ENCODE assay signal across 17 mouse cellular contexts in the genomic region with DNA sequence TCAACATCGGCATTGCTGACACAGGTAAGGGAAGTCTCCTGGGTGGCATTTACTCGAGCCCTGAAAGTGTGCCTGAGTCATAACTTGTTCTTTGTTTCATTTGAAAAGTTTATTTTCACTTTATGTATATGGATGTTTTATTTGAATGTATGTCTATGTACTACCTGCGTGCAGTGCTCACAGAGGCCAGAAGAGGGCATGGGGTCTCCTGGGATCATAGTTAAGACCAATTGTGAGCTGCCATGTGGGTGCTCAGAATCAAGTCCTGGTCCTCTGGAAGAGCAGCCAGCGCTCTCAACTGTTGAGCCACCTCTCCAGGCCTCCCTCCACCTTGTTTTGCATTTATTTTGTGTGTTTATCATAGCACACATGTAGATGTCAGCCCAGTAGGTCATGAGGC. TPM values are rescaled to one million over a fixed set of nuclear protein-coding genes. Genes with fewer than 3 reads are reported as not detected.
DNase-seq lines count a peak whose midpoint lies in the region; ATAC-seq and TF ChIP-seq lines count a peak whose summit lies in the region.
"Had no signal": no experiment of that assay in that cellular context is flagged by ENCODE, and none has a peak within 500 bp of the region (broad histone marks: within the 10 kb centered on the region; RNA-seq: fewer than 3 reads in every experiment).

No protein-coding gene starts in this region.

- 97% methylated on average over 4 of the region's 4 CpGs for WGBS in hindbrain, postnatal 0 days
- WGBS in hindbrain, embryonic 11.5 days, result 97% methylated on average over 4 of the region's 4 CpGs
- 92% methylated on average over 4 of the region's 4 CpGs for WGBS in liver, postnatal 0 days (ENCODE audit: insufficient replicate concordance)
- WGBS in liver, embryonic 12.5 days (ENCODE audit: insufficient replicate concordance), result 86% methylated on average over 4 of the region's 4 CpGs

- no peak overlapping the region for H3K9ac ChIP-seq in hindbrain, postnatal 0 days (replicated peaks; ENCODE audit: low read length)
- no peak overlapping the region for H3K9ac ChIP-seq in hindbrain, embryonic 11.5 days (ENCODE audit: low read depth, low read length)
- no peak overlapping the region for H3K9ac ChIP-seq in liver, postnatal 0 days (replicated peaks)
- no peak overlapping the region for H3K9ac ChIP-seq in liver, embryonic 12.5 days
- H3K9ac ChIP-seq: heart, embryonic 15.5 days; neural tube, embryonic 12.5 days had no signal

- H3K9me3 ChIP-seq in hindbrain, postnatal 0 days (ENCODE audit: low read length), result no peaks in the 10 kb centered on the region
- H3K9me3 ChIP-seq in hindbrain, embryonic 11.5 days (ENCODE audit: control insufficient read depth, low read length), result no peaks in the 10 kb centered on the region
- no peaks in the 10 kb centered on the region for H3K9me3 ChIP-seq in liver, postnatal 0 days (ENCODE audit: low read length)
- no peaks in the 10 kb centered on the region for H3K9me3 ChIP-seq in liver, embryonic 12.5 days (replicated peaks)
- H3K9me3 ChIP-seq in E14TG2a.4 (ENCODE audit: low read length), result no peaks in the 10 kb centered on the region
- H3K9me3 ChIP-seq: heart, embryonic 15.5 days; hindbrain, embryonic 10.5 days; neural tube, embryonic 12.5 days had no signal

- peak; percentile 30 for TF ChIP-seq CTCF in hindbrain, postnatal 0 days (IDR thresholded peaks at IDR 0.05; ENCODE audit: low read depth)
- peak; percentile 42 for TF ChIP-seq CTCF in liver, postnatal 0 days (IDR thresholded peaks at IDR 0.05; ENCODE audit: low read depth)
- peak; percentile 51 for TF ChIP-seq CTCF in E14TG2a.4 (conservative IDR thresholded peaks at IDR 0.05; ENCODE audit: low read length)

- no peak overlapping the region for H3K27ac ChIP-seq in hindbrain, postnatal 0 days
- H3K27ac ChIP-seq in hindbrain, embryonic 11.5 days (ENCODE audit: low read depth, low read length), result no peak overlapping the region
- H3K27ac ChIP-seq in liver, postnatal 0 days (ENCODE audit: low read depth), result no peak overlapping the region
- H3K27ac ChIP-seq in liver, embryonic 12.5 days, result no peak overlapping the region
- H3K27ac ChIP-seq: heart, embryonic 15.5 days; hindbrain, embryonic 10.5 days; neural tube, embryonic 12.5 days had no signal

- H3K27me3 ChIP-seq in hindbrain, postnatal 0 days (ENCODE audit: insufficient read depth, low read length), result no peaks in the 10 kb centered on the region
- no peaks in the 10 kb centered on the region for H3K27me3 ChIP-seq in hindbrain, embryonic 11.5 days (ENCODE audit: control insufficient read depth, insufficient read depth, low read length)
- H3K27me3 ChIP-seq in liver, postnatal 0 days (ENCODE audit: insufficient read depth, low read length), result no peaks in the 10 kb centered on the region
- H3K27me3 ChIP-seq in liver, embryonic 12.5 days (replicated peaks), result no peaks in the 10 kb centered on the region
- H3K27me3 ChIP-seq in E14TG2a.4 (ENCODE audit: insufficient read depth, low read length), result no peaks in the 10 kb centered on the region
- H3K27me3 ChIP-seq: heart, embryonic 15.5 days; neural tube, embryonic 12.5 days had no signal

- no peak overlapping the region for H3K4me2 ChIP-seq in hindbrain, postnatal 0 days (ENCODE audit: low read depth, low read length)
- no peak overlapping the region for H3K4me2 ChIP-seq in hindbrain, embryonic 11.5 days (replicated peaks; ENCODE audit: low read depth, low read length)
- no peak overlapping the region for H3K4me2 ChIP-seq in liver, postnatal 0 days (ENCODE audit: low read depth, low read length)
- no peak overlapping the region for H3K4me2 ChIP-seq in liver, embryonic 12.5 days
- H3K4me2 ChIP-seq: heart, embryonic 15.5 days; neural tube, embryonic 12.5 days had no signal

- no peaks in the 10 kb centered on the region for H3K4me1 ChIP-seq in hindbrain, postnatal 0 days (ENCODE audit: insufficient read depth, low read length)
- no peaks in the 10 kb centered on the region for H3K4me1 ChIP-seq in hindbrain, embryonic 11.5 days (replicated peaks; ENCODE audit: control insufficient read depth, insufficient read depth, low read length)
- H3K4me1 ChIP-seq in liver, postnatal 0 days (ENCODE audit: insufficient read depth), result no peaks in the 10 kb centered on the region
- peaks cover 16% of the 10 kb centered on the region for H3K4me1 ChIP-seq in liver, embryonic 12.5 days
- peaks cover 60% of the 10 kb centered on the region for H3K4me1 ChIP-seq in E14TG2a.4 (replicated peaks; ENCODE audit: low read depth, low read length)
- H3K4me1 ChIP-seq: heart, embryonic 15.5 days; hindbrain, embryonic 10.5 days; neural tube, embryonic 12.5 days had no signal

- H3K36me3 ChIP-seq in hindbrain, postnatal 0 days (ENCODE audit: insufficient read depth, low read length), result peaks cover 37% of the 10 kb centered on the region; the same call in 1 of the 2 replicates
- H3K36me3 ChIP-seq in hindbrain, embryonic 11.5 days (ENCODE audit: control insufficient read depth, insufficient read depth, low read length), result peaks cover 15% of the 10 kb centered on the region
- H3K36me3 ChIP-seq in liver, postnatal 0 days (replicated peaks; ENCODE audit: insufficient read depth, low read length), result peaks cover 70% of the 10 kb centered on the region
- peaks cover 95% of the 10 kb centered on the region for H3K36me3 ChIP-seq in liver, embryonic 12.5 days
- H3K36me3 ChIP-seq in E14TG2a.4 (ENCODE audit: insufficient read depth, low read length), result peaks cover 98% of the 10 kb centered on the region

- TF ChIP-seq EP300 in liver, postnatal 0 days (IDR thresholded peaks at IDR 0.05; ENCODE audit: low read depth), result no peak

- H3K4me3 ChIP-seq in hindbrain, postnatal 0 days (ENCODE audit: low read length), result no peak overlapping the region
- H3K4me3 ChIP-seq in hindbrain, embryonic 11.5 days (ENCODE audit: low read depth, low read length), result no peak overlapping the region
- no peak overlapping the region for H3K4me3 ChIP-seq in liver, postnatal 0 days (ENCODE audit: low read depth, low read length)
- no peak overlapping the region for H3K4me3 ChIP-seq in liver, embryonic 12.5 days
- no peak overlapping the region for H3K4me3 ChIP-seq in E14TG2a.4 (replicated peaks; ENCODE audit: low read length)
- H3K4me3 ChIP-seq: heart, embryonic 15.5 days; hindbrain, embryonic 10.5 days; neural tube, embryonic 12.5 days had no signal

- ATAC-seq in hindbrain, postnatal 0 days, result no peak
- no peak for ATAC-seq in hindbrain, embryonic 11.5 days (ENCODE audit: low FRiP score)
- ATAC-seq in liver, postnatal 0 days, result no peak
- ATAC-seq in liver, embryonic 12.5 days, result no peak
- ATAC-seq: forebrain, embryonic 14.5 days; inflammation-experienced regulatory T-cells, adult 6 months had no signal

- DNase-seq in hindbrain, postnatal 0 days (ENCODE audit: low spot score), result no peak
- DNase-seq in hindbrain, embryonic 11.5 days (ENCODE audit: low spot score), result no peak
- no peak for DNase-seq in liver, postnatal 0 days
- peak; percentile 62 for DNase-seq in ZHBTc4 (ENCODE audit: low read depth, low spot score)
- DNase-seq in spleen, postnatal 36 days (ENCODE audit: low spot score in 2 of 2), result no peak
- no peak for DNase-seq in urinary bladder, postnatal 10 days (ENCODE audit: low spot score)
- DNase-seq: cerebellum, postnatal 25 days; heart, adult 11 months; lung, postnatal 10 days; thymus, postnatal 36 days had no signal

RNA-seq across cellular contexts. Expression of a gene that starts 7.0 kb away (rescaled TPM):
- total RNA-seq in hindbrain, postnatal 0 days (2014; rRNA removed), result 36.9 and 43.7 TPM in 2 replicates
- polyA plus RNA-seq in hindbrain, postnatal 0 days (2015; fragmentation: Nextera tagmentation; extraction: Ambion mirVana), result 10.7 and 12.3 TPM in 2 replicates
- polyA plus RNA-seq in hindbrain, embryonic 11.5 days (2014; fragmentation: Nextera tagmentation; extraction: Ambion mirVana), result 21.4 and 21.9 TPM in 2 replicates
- 10.4 and 12.3 TPM in 2 replicates for polyA plus RNA-seq in liver, postnatal 0 days (2015; fragmentation: Nextera tagmentation; extraction: Ambion mirVana)
- polyA plus RNA-seq in liver, embryonic 12.5 days (2016; fragmentation: Nextera tagmentation; extraction: Ambion mirVana), result 17.1 and 18.9 TPM in 2 replicates

RNA-seq across cellular contexts. Expression of a gene that starts 11.6 kb away (rescaled TPM):
- 13.7 and 18.5 TPM in 2 replicates for total RNA-seq in hindbrain, postnatal 0 days (2014; rRNA removed)
- 32.5 and 36.4 TPM in 2 replicates for polyA plus RNA-seq in hindbrain, postnatal 0 days (2015; fragmentation: Nextera tagmentation; extraction: Ambion mirVana)
- polyA plus RNA-seq in hindbrain, embryonic 11.5 days (2014; fragmentation: Nextera tagmentation; extraction: Ambion mirVana), result 35.9 and 38.8 TPM in 2 replicates
- polyA plus RNA-seq in liver, postnatal 0 days (2015; fragmentation: Nextera tagmentation; extraction: Ambion mirVana), result 30.1 and 32.6 TPM in 2 replicates
- polyA plus RNA-seq in liver, embryonic 12.5 days (2016; fragmentation: Nextera tagmentation; extraction: Ambion mirVana), result 38.2 and 44.3 TPM in 2 replicates

RNA-seq across cellular contexts. Expression of a gene that starts 30.6 kb away (rescaled TPM):
- 35.5 and 42.9 TPM in 2 replicates for total RNA-seq in hindbrain, postnatal 0 days (2014; rRNA removed)
- polyA plus RNA-seq in hindbrain, postnatal 0 days (2015; fragmentation: Nextera tagmentation; extraction: Ambion mirVana), result 15.8 and 16.7 TPM in 2 replicates
- 54.5 and 77.6 TPM in 2 replicates for polyA plus RNA-seq in hindbrain, embryonic 11.5 days (2014; fragmentation: Nextera tagmentation; extraction: Ambion mirVana)
- 10.5 and 11.7 TPM in 2 replicates for polyA plus RNA-seq in liver, postnatal 0 days (2015; fragmentation: Nextera tagmentation; extraction: Ambion mirVana)
- polyA plus RNA-seq in liver, embryonic 12.5 days (2016; fragmentation: Nextera tagmentation; extraction: Ambion mirVana), result 35.2 and 37.6 TPM in 2 replicates
